Mouse (Mus musculus) MEL (cell line): Measurements from ENCODE around the gene Cldn11. TPM values are rescaled to one million over a fixed set of nuclear protein-coding genes. Genes with fewer than 3 reads are reported as not detected.

Source experiments
- DNase-seq: peaks from one replicate; pipeline ENCODE4 v3.0.0; 2011; ENCODE audit warnings: low read depth, low spot score
- H3K27ac ChIP-seq: 2 replicates; pipeline ENCODE4 v1.5.1; 2012; ENCODE audit warnings: low read depth, mild to moderate bottlenecking, control low read depth, low read length, moderate library complexity; ENCODE audit not compliant: control insufficient read depth
- H3K27me3 ChIP-seq, 2 experiments: fragments of 150-350 bp in 1 of 2; sonication (generic) in 1 of 2; 2 replicates each; pipeline ENCODE4 v1.6.1; 2012; ENCODE audit warnings: low read length in 2 of 2, mild to moderate bottlenecking in 2 of 2, improper control_type of control experiment in 1 of 2, moderate library complexity in 1 of 2; ENCODE audit not compliant: insufficient read depth in 2 of 2, control insufficient read depth in 1 of 2
- H3K36me3 ChIP-seq, 2 experiments: 2 replicates each; pipeline ENCODE4 v1.6.1; 2012 to 2014; ENCODE audit warnings: low read length in 2 of 2, improper control_type of control experiment in 1 of 2, inconsistent platforms in 1 of 2, mild to moderate bottlenecking in 1 of 2; ENCODE audit not compliant: insufficient read depth in 2 of 2, control insufficient read depth in 1 of 2
- H3K4me1 ChIP-seq, 2 experiments: fragments of 150-350 bp in 1 of 2; sonication (generic) in 1 of 2; 2 replicates each; pipeline ENCODE4 v1.6.1; 2012; ENCODE audit warnings: low read length in 2 of 2, improper control_type of control experiment in 1 of 2, mild to moderate bottlenecking in 1 of 2; ENCODE audit not compliant: insufficient read depth in 2 of 2, control insufficient read depth in 1 of 2
- H3K4me3 ChIP-seq, 2 experiments: fragments of 150-350 bp in 1 of 2; sonication (generic) in 1 of 2; 2 replicates each; pipeline ENCODE4 v1.5.1; 2012; ENCODE audit warnings: low read depth in 2 of 2, low read length in 2 of 2, mild to moderate bottlenecking in 2 of 2, moderate library complexity in 2 of 2, control low read depth in 1 of 2, improper control_type of control experiment in 1 of 2; ENCODE audit not compliant: control insufficient read depth in 1 of 2, insufficient read depth in 1 of 2
- H3K79me2 ChIP-seq: 2 replicates; pipeline ENCODE4 v1.6.1; 2012; ENCODE audit warnings: mild to moderate bottlenecking, low read length, moderate library complexity; ENCODE audit not compliant: control insufficient read depth, poor library complexity, insufficient read depth
- H3K9ac ChIP-seq: 2 replicates; pipeline ENCODE4 v1.6.1; 2012; ENCODE audit warnings: low read depth, mild to moderate bottlenecking, control low read depth, low read length, moderate library complexity; ENCODE audit not compliant: control insufficient read depth, poor library complexity, severe bottlenecking
- H3K9me3 ChIP-seq: fragments of 150-350 bp; sonication (generic); replicated peaks from 2 replicates; pipeline ENCODE4 v1.6.1; 2012; ENCODE audit warnings: mild to moderate bottlenecking, low read length, improper control_type of control experiment, moderate library complexity; ENCODE audit not compliant: insufficient read depth
- CHD1 ChIP-seq: IDR thresholded peaks from 2 replicates; pipeline ENCODE4 v1.6.1; 2012; ENCODE audit warnings: low read depth, mild to moderate bottlenecking, inconsistent platforms, low read length, improper control_type of control experiment
- CTCF ChIP-seq, 3 experiments: IDR thresholded peaks in 2 of 3; conservative IDR thresholded peaks in 1 of 3; 2 replicates each; pipeline ENCODE4 v1.5.1; 2011 to 2012; ENCODE audit warnings: low read length in 3 of 3, low read depth in 2 of 3, mild to moderate bottlenecking in 2 of 3, improper control_type of control experiment in 1 of 3, inconsistent platforms in 1 of 3, mixed read lengths in 1 of 3, moderate library complexity in 1 of 3; ENCODE audit not compliant: control insufficient read depth in 1 of 3, insufficient read depth in 1 of 3, poor library complexity in 1 of 3, severe bottlenecking in 1 of 3
- EP300 ChIP-seq, 2 experiments: IDR thresholded peaks; 2 replicates each; pipeline ENCODE4 v1.6.1; 2011; ENCODE audit warnings: improper control_type of control experiment in 2 of 2, low read length in 2 of 2, low read depth in 1 of 2, mild to moderate bottlenecking in 1 of 2
- GATA1 ChIP-seq: IDR thresholded peaks from 2 replicates; pipeline ENCODE4 v1.6.1; 2011; ENCODE audit warnings: low read depth, low read length, improper control_type of control experiment
- MAFK ChIP-seq: IDR thresholded peaks from 2 replicates; pipeline ENCODE4 v1.6.1; 2011; ENCODE audit warnings: low read depth, mild to moderate bottlenecking, low read length, improper control_type of control experiment, borderline replicate concordance
- MYB ChIP-seq: IDR thresholded peaks from 2 replicates; pipeline ENCODE4 v1.6.1; 2011; ENCODE audit warnings: mild to moderate bottlenecking, low read depth, low read length, improper control_type of control experiment
- MYC ChIP-seq: IDR thresholded peaks from 2 replicates; pipeline ENCODE4 v1.6.1; 2011; ENCODE audit warnings: low read depth, mild to moderate bottlenecking, low read length, improper control_type of control experiment, moderate library complexity
- POLR2A ChIP-seq, 2 experiments: IDR thresholded peaks; 2 replicates each; pipeline ENCODE4 v1.6.1; 2011 to 2012; ENCODE audit warnings: low read length in 2 of 2, mild to moderate bottlenecking in 2 of 2, control low read depth in 1 of 2, improper control_type of control experiment in 1 of 2, low read depth in 1 of 2, moderate library complexity in 1 of 2; ENCODE audit not compliant: control insufficient read depth in 1 of 2, insufficient read depth in 1 of 2, poor library complexity in 1 of 2
- POLR2AphosphoS2 ChIP-seq: IDR thresholded peaks from 2 replicates; pipeline ENCODE4 v1.6.1; 2011; ENCODE audit warnings: low read length, improper control_type of control experiment
- POLR2AphosphoS5 ChIP-seq: IDR thresholded peaks from 2 replicates; pipeline ENCODE4 v1.6.1; 2012; ENCODE audit warnings: low read depth, borderline replicate concordance, mild to moderate bottlenecking, inconsistent platforms, low read length, moderate library complexity, mixed read lengths
- RCOR1 ChIP-seq: IDR thresholded peaks from 2 replicates; pipeline ENCODE4 v1.6.1; 2012; ENCODE audit warnings: low read depth, mild to moderate bottlenecking, inconsistent platforms, low read length, improper control_type of control experiment
- TBP ChIP-seq: IDR thresholded peaks from 2 replicates; pipeline ENCODE4 v1.8.0; 2011; ENCODE audit warnings: low read depth, low read length, improper control_type of control experiment
- ZC3H11A ChIP-seq: IDR thresholded peaks from 2 replicates; pipeline ENCODE4 v1.6.1; 2012; ENCODE audit warnings: low read depth, mild to moderate bottlenecking, inconsistent platforms, low read length, improper control_type of control experiment
- ZKSCAN1 ChIP-seq: IDR thresholded peaks from 2 replicates; pipeline ENCODE4 v1.6.1; 2012; ENCODE audit warnings: low read depth, mild to moderate bottlenecking, inconsistent platforms, low read length, improper control_type of control experiment, moderate library complexity
- polyA plus RNA-seq, 2 experiments: library from polyadenylated mRNA; stranded (reverse) in 1 of 2; unstranded in 1 of 2; fragments of >175 nt in 1 of 2; fragments of >200 nt in 1 of 2; gene quantifications; 2 replicates each; pipeline versions ENCODE4 v1.2.1 to v1.2.4; 2012; ENCODE audit warnings: low replicate concordance in 2 of 2, low read depth in 1 of 2; ENCODE audit not compliant: insufficient read length in 2 of 2, insufficient read depth in 1 of 2, missing spikeins in 1 of 2
- total RNA-seq: library from RNA; depleted of rRNA; stranded (reverse); fragments of 300-350 nt; gene quantifications from 2 replicates; pipeline ENCODE4 v1.2.3, GENCODE M21; 2012; rRNA removed

The Cldn11 gene
- total and polyA plus RNA-seq, 3 experiments: not detected

DNA sequence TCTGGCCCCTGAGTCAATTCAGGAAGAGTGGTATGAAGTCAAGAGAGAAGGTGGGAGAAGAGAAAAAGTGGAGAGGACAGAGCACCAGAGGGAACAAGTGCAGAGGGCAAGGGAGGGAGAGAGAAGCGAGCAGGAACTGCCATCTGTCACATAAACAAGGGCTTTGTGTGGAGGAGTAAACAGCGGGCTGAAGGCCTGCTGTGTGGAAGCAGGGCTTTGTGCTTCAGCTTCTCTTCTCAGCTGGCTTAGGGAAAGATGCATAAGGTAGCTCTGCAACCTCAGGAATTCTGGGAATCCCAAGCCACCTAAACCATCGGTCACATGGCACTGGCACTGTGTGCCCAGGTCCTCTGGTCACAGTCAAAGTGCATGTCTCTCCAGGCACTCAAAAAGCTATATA is 64.1 kb downstream of the Cldn11 start:
- no peaks in the 10 kb centered on the region for H3K36me3 ChIP-seq
- no peak for DNase-seq
- TF ChIP-seq ZC3H11A (no peak), CHD1 (no peak), RCOR1 (no peak), MAFK (no peak), MYC (no peak), ZKSCAN1 (no peak), GATA1 (no peak), POLR2AphosphoS5 (no peak), CTCF (IDR thresholded peaks at IDR 0.05 in 2 of 3, conservative IDR thresholded peaks at IDR 0.05 in 1 of 3; ENCODE audit: control insufficient read depth in 1 of 3, insufficient read depth in 1 of 3, low read depth in 2 of 3, low read length in 3 of 3, poor library complexity in 1 of 3, severe bottlenecking in 1 of 3) (no peak), POLR2A (IDR thresholded peaks at IDR 0.05; ENCODE audit: control insufficient read depth in 1 of 2, insufficient read depth in 1 of 2, low read depth in 1 of 2, low read length in 2 of 2, poor library complexity in 1 of 2) (no peak), EP300 (IDR thresholded peaks at IDR 0.05; ENCODE audit: low read depth in 1 of 2, low read length in 2 of 2) (no peak), MYB (no peak), POLR2AphosphoS2 (no peak), TBP (no peak)
- TF ChIP-seq, all 39 proteins: peak for 0
- Histone ChIP-seq H3K9me3 (no peaks in the 10 kb centered on the region), H3K4me3 (no peak overlapping the region), H3K27me3 (no peaks in the 10 kb centered on the region), H3K79me2 (no peaks in the 10 kb centered on the region), H3K27ac (no peak overlapping the region), H3K4me1 (no peaks in the 10 kb centered on the region), H3K9ac (no peak overlapping the region)

Other genes with a start within 250 kb of the Cldn11 start
- 3.2 and 3.5 TPM in 2 replicates for gene Phc3, start 180.5 kb upstream of the Cldn11 start, total RNA-seq
- gene Phc3, start 180.5 kb upstream of the Cldn11 start, polyA plus RNA-seq: 10 to 100 TPM in 1 of 2 experiments, not detected in 1; 11.4 TPM
- gene Prkci, start 154.2 kb upstream of the Cldn11 start, total RNA-seq: 9.0 and 9.5 TPM in 2 replicates
- 10 to 100 TPM in 1 of 2 experiments, not detected in 1; 18.3 TPM for gene Prkci, start 154.2 kb upstream of the Cldn11 start, polyA plus RNA-seq
- 7.4 and 7.5 TPM in 2 replicates for gene Skil, start 54.9 kb upstream of the Cldn11 start, total RNA-seq
- 1 to 10 TPM in 1 of 2 experiments, not detected in 1; 8.6 TPM for gene Skil, start 54.9 kb upstream of the Cldn11 start, polyA plus RNA-seq
- gene Slc7a14, start 160.5 kb downstream of the Cldn11 start, total RNA-seq: under 0.01 and 0.03 TPM in 2 replicates
- gene Slc7a14, start 160.5 kb downstream of the Cldn11 start, polyA plus RNA-seq: under 1 TPM in 1 of 2 experiments, not detected in 1; 0.01 TPM